Mouse (Mus musculus) liver, embryonic 14.5 days (tissue): ENCODE data around the gene Zfp949. TPM values are rescaled to one million over a fixed set of nuclear protein-coding genes. Genes with fewer than 3 reads are reported as not detected.

ENCODE experiments used
- ATAC-seq: fragments of 200-750 bp; cut with Nextera tagmentation; 2 replicates; pipeline ENCODE4 v1.8.0; 2017; ENCODE audit warnings: moderate number of reproducible peaks, mild to moderate bottlenecking, moderate library complexity; ENCODE audit not compliant: insufficient read depth
- DNase-seq, 3 experiments: peaks; one replicate each; pipeline ENCODE4 v3.0.0-alpha.2; 2012 to 2013; ENCODE audit warnings: low read depth in 3 of 3, low spot score in 3 of 3
- H3K27ac ChIP-seq: fragments of 300-500 bp; sonication (generic); 2 replicates; pipeline ENCODE4 v1.5.1; 2014; ENCODE audit warnings: moderate library complexity, mild to moderate bottlenecking, control low read depth, inconsistent platforms
- H3K27me3 ChIP-seq: fragments of 300-500 bp; sonication (generic); 2 replicates; pipeline ENCODE4 v1.6.1; 2014; ENCODE audit warnings: mild to moderate bottlenecking, low read length, moderate library complexity; ENCODE audit not compliant: control insufficient read depth, insufficient read depth
- H3K36me3 ChIP-seq: fragments of 300-500 bp; sonication (generic); replicated peaks from 2 replicates; pipeline ENCODE4 v1.6.1; 2014; ENCODE audit warnings: low read depth; ENCODE audit not compliant: control insufficient read depth, insufficient read depth
- H3K4me1 ChIP-seq, 2 experiments: fragments of 200-500 bp in 1 of 2; fragments of 300-500 bp in 1 of 2; sonication (generic) in 1 of 2; replicated peaks; 2 replicates each; pipeline ENCODE4 v1.6.1; 2012 to 2014; ENCODE audit warnings: antibody characterized with exemption in 1 of 2, inconsistent platforms in 1 of 2, low read length in 1 of 2; ENCODE audit not compliant: control insufficient read depth in 2 of 2, insufficient read depth in 2 of 2
- H3K4me2 ChIP-seq: fragments of 300-500 bp; sonication (generic); 2 replicates; pipeline ENCODE4 v1.6.1; 2014; ENCODE audit warnings: low read depth, mild to moderate bottlenecking, control low read depth, moderate library complexity
- H3K4me3 ChIP-seq, 2 experiments: fragments of 200-500 bp in 1 of 2; fragments of 300-500 bp in 1 of 2; sonication (generic) in 1 of 2; 2 replicates each; pipeline ENCODE4 v1.5.1; 2012 to 2014; ENCODE audit warnings: low read depth in 2 of 2, low read length in 2 of 2, mild to moderate bottlenecking in 2 of 2, control low read depth in 1 of 2, inconsistent platforms in 1 of 2, moderate library complexity in 1 of 2; ENCODE audit not compliant: insufficient read depth in 1 of 2
- H3K9ac ChIP-seq: fragments of 300-500 bp; sonication (generic); replicated peaks from 2 replicates; pipeline ENCODE4 v1.6.1; 2014; ENCODE audit warnings: mild to moderate bottlenecking, control low read depth, moderate library complexity
- H3K9me3 ChIP-seq: fragments of 300-500 bp; sonication (generic); 2 replicates; pipeline ENCODE4 v1.6.1; 2016; ENCODE audit warnings: low read length, mixed read lengths; ENCODE audit not compliant: control insufficient read depth
- CTCF ChIP-seq: IDR thresholded peaks from 2 replicates; pipeline ENCODE4 v1.5.1; 2016; ENCODE audit warnings: antibody characterized with exemption, low read depth, control low read depth
- EP300 ChIP-seq: IDR thresholded peaks from 2 replicates; pipeline ENCODE4 v1.6.1; 2016; ENCODE audit warnings: antibody characterized with exemption, low read depth
- WGBS: fragments of 180-500 bp; shearing (Covaris S2); extraction: QIAGEN DNeasy Blood & Tissue Kit; methylation state at CpG from one replicate; pipeline ENCODE4 v1.1.7; 2014; ENCODE audit not compliant: insufficient replicate concordance; 5-methylcytosine and 5-hydroxymethylcytosine counted together
- polyA plus RNA-seq, 2 experiments: library from polyadenylated mRNA; depleted of rRNA in 1 of 2; stranded (reverse) in 1 of 2; unstranded in 1 of 2; fragments of >200 nt; fragmentation: Nextera tagmentation in 1 of 2; extraction: Ambion mirVana in 1 of 2; gene quantifications; 2 replicates each; pipeline versions ENCODE4 v1.2.1 to v1.2.3; 2012 to 2014

Gene Zfp949
- polyA plus RNA-seq, 2 experiments = 3.8 to 5.8 TPM

DNA sequence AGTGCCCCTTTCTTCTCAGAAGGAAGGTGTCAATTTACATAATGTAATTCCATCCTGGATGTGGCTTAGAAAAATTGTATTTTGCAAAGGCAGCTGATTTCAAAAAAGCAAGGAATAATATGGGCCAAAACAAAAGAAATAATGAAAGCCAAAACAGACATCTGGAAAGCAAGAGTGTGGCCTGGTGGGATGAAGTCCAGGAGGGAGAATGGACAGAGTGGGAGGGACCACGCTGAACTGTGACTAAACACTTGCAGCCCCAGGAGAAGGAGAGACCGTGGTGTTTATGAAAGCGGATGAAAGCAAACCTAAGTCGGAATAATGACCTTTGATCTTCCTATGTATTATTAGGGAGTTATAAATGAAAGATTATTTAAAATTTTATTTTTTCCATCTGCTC, 19.9 kb upstream of the Zfp949 start:
- WGBS = 84% methylated on average over 4 of the region's 4 CpGs
- no peak overlapping the region for H3K9ac ChIP-seq
- H3K27me3 ChIP-seq = no peaks in the 10 kb centered on the region
- H3K27ac ChIP-seq = no peak overlapping the region
- H3K4me3 ChIP-seq = no peak overlapping the region
- no peak for TF ChIP-seq CTCF
- TF ChIP-seq EP300 = no peak
- ATAC-seq = no peak
- no peaks in the 10 kb centered on the region for H3K36me3 ChIP-seq
- H3K9me3 ChIP-seq = no peaks in the 10 kb centered on the region
- H3K4me2 ChIP-seq = no peak overlapping the region
- peaks cover 0 to 3% of the 10 kb centered on the region in 2 experiments; a peak in 3 of 4 replicates for H3K4me1 ChIP-seq
- DNase-seq = no peak

DNA sequence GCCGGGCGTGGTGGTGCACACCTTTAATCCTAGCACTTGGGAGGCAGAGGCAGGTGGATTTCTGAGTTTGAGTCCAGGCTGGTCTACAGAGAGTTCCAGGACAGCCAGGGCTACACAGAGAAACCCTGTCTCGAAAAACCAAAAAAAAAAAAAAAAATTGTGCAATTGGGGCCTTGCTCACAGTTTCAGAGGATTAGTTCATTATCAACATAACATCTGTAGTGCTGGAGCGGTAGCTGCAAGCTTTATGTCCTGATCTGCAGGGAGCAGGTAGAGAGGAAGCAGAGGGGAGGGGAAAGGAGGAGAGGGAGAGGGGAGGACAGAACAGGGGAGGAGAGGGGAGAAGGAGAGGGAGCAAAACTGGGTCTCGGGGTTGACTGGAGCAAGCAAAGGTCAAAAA, 19.1 kb upstream of the Zfp949 start:
- H3K9me3 ChIP-seq = no peaks in the 10 kb centered on the region
- DNase-seq (no peak), ATAC-seq (0 out of 2 replicates have a peak, but pooled peaks have one; percentile 32)
- H3K27ac ChIP-seq = no peak overlapping the region
- no peaks in the 10 kb centered on the region for H3K27me3 ChIP-seq
- H3K4me2 ChIP-seq = no peak overlapping the region
- no peak for TF ChIP-seq CTCF
- TF ChIP-seq EP300 = no peak
- WGBS = 53% methylated on average over 5 of the region's 5 CpGs
- no peaks in the 10 kb centered on the region for H3K36me3 ChIP-seq
- no peak overlapping the region for H3K4me3 ChIP-seq
- H3K4me1 ChIP-seq = peaks cover 0 to 3% of the 10 kb centered on the region in 2 experiments; a peak in 3 of 4 replicates
- no peak overlapping the region for H3K9ac ChIP-seq

DNA sequence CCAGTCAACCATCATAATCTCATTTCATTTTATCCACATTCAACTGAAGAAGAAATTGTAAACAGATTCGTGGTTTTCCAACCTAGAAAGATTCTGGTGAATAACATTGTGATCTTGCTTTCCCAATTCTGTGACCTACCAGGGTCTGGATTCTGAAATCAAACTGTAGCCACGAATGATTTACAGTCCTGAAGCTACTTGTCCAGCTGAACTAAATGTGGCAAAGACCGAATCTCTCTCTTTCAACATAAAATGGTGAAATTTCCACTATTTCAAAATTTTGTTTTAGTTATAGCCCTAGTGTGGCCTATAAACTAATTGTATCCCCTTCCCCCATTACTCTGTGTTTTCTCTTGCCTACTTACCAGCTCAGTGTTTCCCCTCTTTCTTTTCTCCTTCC, 18.2 kb upstream of the Zfp949 start:
- Histone ChIP-seq H3K36me3 (no peaks in the 10 kb centered on the region), H3K9ac (no peak overlapping the region), H3K9me3 (no peaks in the 10 kb centered on the region), H3K27ac (no peak overlapping the region), H3K4me2 (no peak overlapping the region), H3K4me1 (peaks cover 0 to 3% of the 10 kb centered on the region in 2 experiments; a peak in 1 of 4 replicates), H3K4me3 (no peak overlapping the region), H3K27me3 (no peaks in the 10 kb centered on the region)
- TF ChIP-seq EP300 = no peak
- TF ChIP-seq CTCF = no peak
- ATAC-seq = no peak
- 69% methylated on average over 3 of the region's 3 CpGs for WGBS
- DNase-seq = no peak

GRCm38 (mm10) chr9:88529979-88530580, 17.7 kb upstream of the Zfp949 start:
- TF ChIP-seq EP300 (no peak), CTCF (no peak)
- WGBS = 56% methylated on average over 5 of the region's 5 CpGs
- Histone ChIP-seq H3K9me3 (no peaks in the 10 kb centered on the region), H3K9ac (no peak overlapping the region), H3K4me3 (no peak overlapping the region), H3K27ac (no peak overlapping the region), H3K4me1 (0 out of 4 replicates have a peak, but pooled peaks cover 0 to 3% of the 10 kb centered on the region in 2 experiments), H3K4me2 (no peak overlapping the region), H3K27me3 (no peaks in the 10 kb centered on the region), H3K36me3 (no peaks in the 10 kb centered on the region)
- no peak for ATAC-seq
- DNase-seq = no peak

- no peaks in the 10 kb centered on the region for H3K36me3 ChIP-seq
- no peak overlapping the region for H3K4me3 ChIP-seq
- ATAC-seq (0 out of 2 replicates have a peak, but pooled peaks have one; percentile 33), DNase-seq (no peak)
- no peaks in the 10 kb centered on the region for H3K9me3 ChIP-seq
- H3K4me2 ChIP-seq = no peak overlapping the region
- no peaks in the 10 kb centered on the region for H3K27me3 ChIP-seq
- 0 out of 4 replicates have a peak, but pooled peaks cover 0 to 3% of the 10 kb centered on the region in 2 experiments for H3K4me1 ChIP-seq
- no peak overlapping the region for H3K27ac ChIP-seq
- H3K9ac ChIP-seq = no peak overlapping the region
- no peak for TF ChIP-seq EP300
- TF ChIP-seq CTCF = no peak
- whole genome bisulfite sequencing = 47% methylated on average over 5 of the region's 5 CpGs
Measured at GRCm38 (mm10) chr9:88534093-88534492, 13.7 kb upstream of the Zfp949 start.
